Mouse (Mus musculus) B cell, adult 2 months (primary cell): Measurements from ENCODE around the gene Wwox.

Experiments
- DNase-seq, 2 experiments: peaks; one replicate each; pipeline ENCODE4 v3.0.0; 2022

Gene Wwox

DNA sequence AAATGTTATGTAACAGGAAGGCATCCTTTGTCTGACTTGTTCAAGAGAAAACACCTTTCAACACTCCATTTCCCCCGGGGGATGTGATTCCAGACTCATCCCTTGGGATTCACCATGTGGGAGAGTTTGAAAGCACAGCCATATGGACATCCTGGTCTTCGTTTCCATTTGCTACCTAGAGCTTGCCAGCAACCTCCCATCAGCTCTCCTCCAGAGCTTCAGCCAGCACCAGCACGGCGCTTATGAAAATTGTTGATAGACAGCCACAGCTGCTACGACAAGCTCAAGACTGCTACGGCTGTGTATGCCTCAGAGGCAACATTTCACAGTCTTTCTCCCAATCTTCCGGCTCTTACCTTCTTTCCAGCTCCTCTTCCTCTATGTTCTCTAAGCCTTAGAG lies 484.2 kb downstream of the Wwox start:
- DNase-seq, result no peak

DNA sequence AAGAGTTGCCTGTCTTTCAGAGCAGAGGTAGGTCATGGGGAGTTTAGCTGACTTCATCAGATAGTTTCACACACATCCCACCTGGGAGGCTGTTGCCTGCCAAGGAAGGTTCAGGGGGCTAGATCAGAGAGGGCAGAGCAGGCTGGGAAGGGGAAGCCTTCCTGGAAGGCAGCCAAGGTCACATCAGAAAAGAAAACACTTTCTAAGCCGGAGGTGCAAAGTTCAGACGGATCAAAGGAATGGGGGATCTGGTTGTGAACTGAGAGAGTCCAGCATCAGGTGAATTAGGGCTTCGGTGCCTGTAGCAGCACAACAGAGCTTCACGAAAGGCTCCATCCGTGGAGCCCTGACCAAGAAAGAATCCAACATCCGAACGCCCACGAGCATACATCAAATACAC lies 488.0 kb downstream of the Wwox start:
- no peak for DNase-seq

DNA sequence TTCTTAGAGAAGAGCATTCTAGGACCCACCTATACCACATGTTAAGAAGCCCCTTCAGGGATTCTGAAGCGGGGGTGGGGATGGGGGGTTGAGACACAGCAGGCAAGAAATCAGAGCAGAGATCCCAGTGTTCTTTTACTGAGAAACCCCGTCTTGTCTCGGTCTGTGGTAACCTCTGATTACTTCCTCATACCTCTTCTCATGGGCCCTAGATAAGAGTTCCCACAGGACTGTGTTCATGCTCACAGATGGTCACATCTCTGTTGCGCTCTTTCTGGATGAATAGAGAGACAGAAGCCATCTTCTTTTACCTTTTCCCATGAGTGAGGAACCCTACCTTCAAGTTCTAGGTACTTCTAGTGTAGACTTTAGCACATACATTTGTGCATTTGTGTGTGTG lies 488.5 kb downstream of the Wwox start:
- no peak for DNase-seq

DNA sequence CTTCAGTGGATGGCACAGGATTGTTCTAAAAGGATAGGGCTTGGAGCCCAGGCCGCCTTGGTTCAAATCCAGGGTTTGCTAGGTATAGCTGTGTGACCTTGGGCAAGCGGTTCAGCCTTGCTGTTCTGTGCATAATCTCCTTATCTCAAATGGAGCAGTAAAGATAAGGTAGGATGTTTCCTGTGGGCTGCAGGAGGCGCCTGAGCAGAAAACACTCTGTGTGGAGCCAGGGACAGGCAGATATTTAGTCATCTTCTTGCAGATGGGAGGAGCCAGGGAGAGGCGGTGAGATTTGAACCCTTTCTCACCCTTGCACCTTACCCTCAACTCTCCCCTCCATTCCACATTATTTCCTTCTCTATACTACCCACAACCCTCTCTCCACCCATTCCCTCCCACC lies 490.1 kb downstream of the Wwox start:
- DNase-seq, result no peak

DNA sequence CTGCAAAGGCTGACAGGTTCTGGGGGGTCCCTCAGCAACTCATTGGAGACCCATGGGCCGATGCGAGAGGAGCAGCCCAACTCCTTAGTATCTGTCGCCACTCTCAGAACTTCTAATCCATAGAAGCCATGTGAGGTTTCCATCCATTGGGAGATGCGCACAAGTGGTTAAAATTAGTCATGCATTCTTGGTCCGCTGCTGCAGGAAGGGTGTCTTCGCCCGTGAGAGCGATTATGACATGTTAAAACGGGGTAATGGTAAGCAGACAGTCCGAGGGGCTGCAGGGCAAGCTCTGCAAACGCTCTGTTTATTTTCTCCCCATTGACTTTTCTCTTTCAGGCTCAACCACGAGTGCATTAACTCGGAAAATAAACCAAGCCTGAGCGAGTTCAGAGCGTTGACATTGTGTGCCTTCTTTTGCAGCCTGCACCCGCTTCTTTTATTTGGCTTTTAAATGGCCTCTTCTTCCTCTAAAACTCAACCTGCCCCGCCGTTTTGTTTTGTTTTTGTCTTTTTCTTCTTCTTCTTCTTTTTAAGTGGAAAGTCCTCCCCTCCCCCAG lies 492.7 kb downstream of the Wwox start:
- no peak for DNase-seq

DNA sequence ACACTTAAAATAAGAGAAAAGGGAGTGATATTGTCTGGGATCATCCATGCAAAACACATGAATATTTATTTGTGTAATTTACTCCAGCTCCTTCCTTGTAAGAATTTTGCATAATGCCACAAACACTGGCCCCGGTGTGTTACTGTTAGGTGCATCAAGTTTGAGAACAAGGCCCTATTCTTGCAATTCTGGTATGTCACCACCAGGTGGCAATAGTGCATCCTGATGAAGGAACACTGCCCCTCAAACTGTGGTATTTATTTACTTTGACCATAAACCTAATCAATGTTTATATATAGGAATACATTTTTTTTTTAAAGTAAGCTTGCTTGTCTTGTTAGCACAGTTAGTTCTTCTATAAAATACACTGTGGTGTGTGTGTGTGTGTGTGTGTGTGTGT lies 493.8 kb downstream of the Wwox start:
- peak; percentile 37 to 47 for DNase-seq

DNA sequence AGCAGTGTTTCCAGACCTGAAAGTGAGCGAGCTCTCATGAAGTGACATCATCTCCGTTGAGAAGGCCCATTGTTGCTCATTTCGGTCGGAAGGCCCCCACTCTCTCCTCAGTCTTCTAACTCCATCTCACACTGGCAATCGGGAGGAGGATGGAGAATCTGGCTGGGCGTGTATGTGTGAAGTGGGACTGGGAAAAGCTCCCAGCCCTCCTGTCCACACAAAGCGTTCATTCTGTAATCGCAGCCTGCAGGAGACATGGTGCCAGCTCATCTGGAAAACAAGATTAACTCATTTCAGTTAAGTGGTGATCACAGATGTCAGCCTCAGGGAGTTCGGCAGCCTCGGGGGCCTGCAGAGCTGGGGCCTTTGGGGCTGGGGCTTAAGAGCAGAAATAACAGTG lies 497.4 kb downstream of the Wwox start:
- no peak for DNase-seq

DNA sequence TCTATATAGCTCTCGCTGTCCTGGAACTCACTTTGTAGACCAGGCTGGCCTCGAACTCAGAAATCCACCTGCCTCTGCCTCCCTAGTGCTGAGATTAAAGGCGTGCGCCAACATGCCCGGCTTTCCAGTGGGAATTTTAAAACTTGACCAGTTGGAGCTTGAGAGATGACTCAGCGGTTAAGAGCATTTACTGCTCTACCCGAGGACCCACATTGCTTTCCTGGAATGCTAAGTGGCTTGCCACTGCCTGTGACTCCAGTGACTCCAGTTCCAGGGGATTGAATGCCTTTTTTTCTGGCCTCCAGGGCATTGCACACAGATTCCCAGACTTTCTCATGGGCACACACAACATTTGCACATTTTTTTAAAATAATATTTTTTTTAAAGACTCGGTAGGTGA lies 499.9 kb downstream of the Wwox start:
- no peak for DNase-seq

DNA sequence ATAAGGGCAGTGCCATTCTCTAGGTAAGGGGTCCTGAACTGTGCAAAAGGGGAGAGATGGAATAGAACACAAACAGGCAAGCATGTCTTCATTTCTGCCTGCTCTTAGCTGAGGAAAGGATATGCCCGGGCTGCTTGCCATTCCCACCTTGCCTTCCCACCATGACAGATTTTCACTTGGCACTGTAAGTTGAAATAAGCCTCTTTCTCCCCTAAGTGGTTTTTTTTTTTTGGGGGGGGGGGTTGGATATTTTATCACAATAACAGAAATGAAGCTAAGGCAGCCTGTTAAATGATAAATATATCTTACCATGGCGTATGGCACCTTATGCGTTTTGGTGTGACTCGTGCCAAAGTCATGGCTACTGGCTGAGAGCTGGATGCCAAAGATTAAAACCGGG lies 501.6 kb downstream of the Wwox start:
- no peak for DNase-seq

DNA sequence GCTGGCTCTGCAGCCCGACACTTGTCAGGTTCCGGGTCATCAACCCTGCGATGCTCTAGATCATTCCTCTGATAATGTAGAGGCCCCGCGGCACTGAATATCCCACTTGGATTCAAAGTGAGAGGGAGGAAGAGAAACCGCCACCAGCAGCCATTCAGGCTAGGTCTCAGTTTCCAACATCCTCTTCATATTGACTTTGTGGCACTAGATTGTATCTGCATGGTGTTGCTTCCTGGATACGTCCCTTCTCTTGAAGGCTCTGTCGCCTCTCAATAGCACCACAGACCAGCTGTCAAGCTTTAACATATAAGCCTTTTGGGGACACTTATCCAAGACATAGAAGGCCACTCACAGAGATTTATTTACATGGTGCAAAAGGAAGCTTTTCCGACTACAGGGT lies 502.2 kb downstream of the Wwox start:
- DNase-seq, result no peak

DNA sequence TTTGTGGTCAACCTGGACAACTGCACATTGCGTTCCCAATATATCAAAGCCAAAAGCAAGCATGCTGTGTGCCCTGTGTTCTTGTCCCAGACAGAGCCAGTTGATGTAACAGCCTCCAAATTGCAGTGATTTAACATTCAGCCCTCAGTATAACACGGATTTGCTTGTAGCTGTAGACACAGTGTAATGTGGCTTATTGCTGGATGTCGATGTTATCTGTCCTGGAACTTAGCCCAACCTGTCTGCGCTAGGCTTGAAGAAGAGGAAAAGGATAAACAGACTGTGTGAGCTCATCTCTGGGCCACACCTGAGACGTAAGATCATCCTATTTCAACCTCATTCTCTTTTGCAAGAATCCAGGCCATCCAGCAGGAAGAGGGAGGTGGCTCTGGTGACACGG lies 508.5 kb downstream of the Wwox start:
- DNase-seq, result no peak

DNA sequence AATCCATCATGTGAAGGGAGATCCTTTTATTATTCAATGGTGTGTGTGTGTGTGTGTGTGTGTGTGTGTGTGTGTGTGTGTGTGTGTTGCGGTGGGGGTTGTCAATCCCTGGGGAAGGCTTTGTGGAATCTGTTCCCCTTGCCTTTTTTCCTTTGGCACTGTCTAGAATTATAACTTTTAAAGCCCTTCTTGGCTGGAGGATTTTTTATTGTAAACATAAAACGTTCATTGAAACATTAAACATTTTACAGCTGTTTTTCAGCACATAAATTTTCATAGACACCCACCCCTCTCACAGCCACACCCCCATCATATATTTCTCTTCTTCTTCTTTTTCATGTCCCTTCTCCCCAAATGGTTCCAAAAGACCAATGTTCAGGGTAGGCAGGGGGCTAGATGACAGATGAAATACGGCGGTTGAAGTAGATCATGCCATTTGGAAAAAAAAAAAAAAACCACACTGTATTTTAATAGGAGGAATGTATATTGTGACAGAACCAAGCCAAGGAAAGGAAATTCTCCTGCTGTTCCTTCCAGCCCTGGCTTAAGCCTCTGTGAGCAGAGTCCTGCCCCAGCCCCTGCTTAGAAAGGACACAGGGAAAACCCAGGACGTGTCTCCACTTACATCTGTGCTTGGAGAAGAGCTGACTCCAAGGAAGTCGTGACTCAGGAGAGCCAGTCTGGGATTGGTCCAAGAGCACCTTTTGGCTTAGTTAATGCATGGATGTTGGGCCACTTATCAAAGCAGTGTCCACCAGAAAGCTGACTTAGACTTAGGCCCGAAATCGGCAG lies 517.1 kb downstream of the Wwox start:
- no peak for DNase-seq

DNA sequence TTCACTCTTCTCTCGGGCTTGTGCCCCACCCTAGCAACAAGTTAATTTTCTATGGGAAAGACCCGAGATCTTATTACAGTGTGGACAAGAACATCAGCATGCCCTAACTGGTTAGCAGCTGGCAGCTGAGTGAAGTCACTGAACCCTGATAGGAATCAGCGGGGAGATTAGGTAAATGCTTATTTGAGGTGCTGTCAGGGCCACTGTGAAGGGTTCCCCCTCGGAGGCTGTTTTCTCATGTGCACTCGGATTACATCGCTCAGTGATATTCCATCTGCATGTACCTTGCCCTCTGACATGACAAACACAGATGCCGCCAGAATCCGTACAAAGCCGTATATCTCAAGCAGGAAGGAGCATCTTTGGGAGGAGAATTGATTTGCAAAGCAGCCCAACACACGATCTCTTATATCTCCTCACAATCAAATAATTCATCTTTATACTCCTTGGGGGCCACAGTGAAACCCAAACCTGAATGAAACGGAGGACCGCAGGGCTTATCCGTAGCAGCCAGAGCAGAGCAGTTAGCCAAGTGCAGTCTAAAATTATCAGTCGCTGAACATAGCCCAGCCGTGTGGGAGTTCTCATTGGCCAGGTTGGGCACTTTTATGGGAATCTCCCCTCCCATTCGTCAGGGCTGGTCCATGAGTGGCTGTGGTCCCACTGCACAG lies 519.1 kb downstream of the Wwox start:
- no peak for DNase-seq

DNA sequence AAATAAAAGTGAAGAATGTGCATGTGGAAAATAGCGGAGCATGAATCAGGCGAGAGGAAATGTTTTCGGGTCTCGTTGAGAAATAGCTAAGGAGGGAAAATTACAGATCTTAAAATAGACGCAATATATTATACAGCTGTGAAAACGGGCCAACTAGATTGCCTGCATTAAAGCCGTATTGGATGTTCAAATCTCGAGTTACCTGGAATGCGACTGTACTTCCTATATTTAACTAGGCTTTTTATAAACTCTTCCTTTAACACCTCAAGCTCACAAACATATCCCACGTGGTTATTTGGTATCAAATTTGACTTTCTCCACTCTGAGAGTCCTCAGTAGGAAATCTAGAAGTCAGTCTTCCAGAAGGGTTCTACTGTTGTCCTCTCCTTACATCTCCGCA lies 520.0 kb downstream of the Wwox start:
- no peak for DNase-seq

DNA sequence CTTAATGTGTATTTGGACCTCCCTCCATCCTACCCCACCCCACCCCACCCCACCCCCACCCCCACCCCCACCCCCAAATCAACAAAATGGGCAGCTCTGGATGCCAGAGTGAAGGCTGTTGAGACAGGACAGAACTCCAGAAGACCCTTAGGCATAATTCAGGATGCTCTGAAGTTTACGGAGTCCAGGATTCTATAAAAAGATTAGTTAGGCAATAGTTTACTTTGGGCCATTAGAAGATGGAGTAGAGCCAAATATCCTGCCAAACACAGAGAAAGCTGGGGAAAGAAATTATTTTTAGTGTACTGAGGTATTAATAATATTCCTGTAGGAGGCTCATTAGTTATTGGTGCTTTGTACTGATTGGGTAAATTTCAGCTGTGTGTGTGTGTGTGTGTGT lies 523.0 kb downstream of the Wwox start:
- no peak for DNase-seq

DNA sequence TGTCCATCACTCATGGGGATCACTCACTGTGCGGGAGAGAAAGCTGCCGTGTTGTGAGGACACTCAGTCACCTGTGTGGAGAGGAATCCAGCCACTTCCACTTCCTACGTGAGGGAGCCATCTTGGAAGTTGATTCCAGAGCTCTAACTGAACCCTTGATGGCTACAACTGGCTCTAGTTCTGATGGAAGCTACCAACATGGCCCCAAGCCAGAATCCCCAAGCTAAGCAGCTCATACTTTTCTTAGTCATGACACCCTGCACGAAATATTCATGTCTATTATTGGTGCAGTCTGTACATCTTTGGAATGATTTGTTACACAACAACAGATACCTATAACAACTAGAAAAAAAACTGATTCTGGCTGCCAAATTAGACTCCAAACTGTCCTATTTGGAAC lies 523.8 kb downstream of the Wwox start:
- DNase-seq, result no peak

DNA sequence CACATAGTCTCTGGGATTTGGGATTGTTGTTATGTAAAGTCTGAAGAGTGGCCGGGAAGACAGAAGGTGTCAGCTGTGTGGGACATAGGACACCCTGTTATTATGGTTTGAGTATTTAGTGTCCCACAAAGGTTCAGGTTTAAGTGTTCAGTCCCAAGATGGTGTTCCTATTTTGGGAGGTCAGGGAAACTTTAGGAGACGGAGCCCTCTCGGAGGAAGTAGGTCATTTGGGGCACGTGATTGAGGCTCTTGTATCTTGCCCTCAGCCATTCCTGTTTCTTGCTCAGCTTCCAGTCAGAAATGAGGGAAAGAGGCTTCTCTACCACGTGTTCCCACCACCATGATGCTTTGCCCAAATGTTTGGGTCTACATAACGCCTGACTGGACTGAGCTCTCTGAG lies 524.8 kb downstream of the Wwox start:
- DNase-seq, result no peak

DNA sequence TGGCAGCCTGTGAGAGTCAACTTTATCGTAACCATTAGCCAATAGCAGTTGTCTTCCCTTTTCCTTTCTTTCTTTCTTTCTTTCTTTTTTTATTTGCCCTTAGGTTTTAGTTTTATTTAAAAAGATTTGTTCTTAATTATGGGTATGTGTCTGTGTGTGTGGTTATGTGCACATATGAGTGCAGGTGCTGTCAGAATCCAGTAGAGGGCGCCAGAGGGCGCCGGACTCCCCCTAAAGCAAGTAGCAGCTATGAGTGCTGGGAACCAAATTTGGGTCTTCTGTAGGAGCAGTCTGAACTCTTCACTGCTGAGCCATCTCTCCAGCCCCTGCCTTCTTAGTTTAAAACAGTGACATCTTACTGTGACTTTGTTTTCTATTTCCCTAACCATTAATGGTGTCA lies 529.4 kb downstream of the Wwox start:
- DNase-seq, result no peak

DNA sequence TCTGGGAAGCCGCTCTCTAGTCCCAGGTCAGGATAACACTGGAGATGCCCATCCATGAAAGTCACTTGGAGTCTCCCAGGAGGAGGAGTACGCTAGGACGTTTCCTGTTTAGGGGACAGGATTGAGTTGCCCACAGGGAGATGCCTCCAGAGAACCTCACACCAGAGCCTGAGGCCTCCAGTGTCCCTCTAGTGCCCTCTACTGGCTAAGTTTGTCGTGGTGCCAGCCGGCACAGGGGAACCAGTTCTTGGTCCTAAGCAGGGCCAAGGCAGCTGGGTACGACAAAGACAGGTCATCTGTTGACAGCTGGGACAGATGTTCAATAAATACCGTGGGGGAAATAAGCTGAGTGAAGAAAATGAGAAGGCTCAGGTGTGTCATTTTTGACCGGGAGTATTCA lies 531.9 kb downstream of the Wwox start:
- DNase-seq, result peak; percentile 84 to 85

DNA sequence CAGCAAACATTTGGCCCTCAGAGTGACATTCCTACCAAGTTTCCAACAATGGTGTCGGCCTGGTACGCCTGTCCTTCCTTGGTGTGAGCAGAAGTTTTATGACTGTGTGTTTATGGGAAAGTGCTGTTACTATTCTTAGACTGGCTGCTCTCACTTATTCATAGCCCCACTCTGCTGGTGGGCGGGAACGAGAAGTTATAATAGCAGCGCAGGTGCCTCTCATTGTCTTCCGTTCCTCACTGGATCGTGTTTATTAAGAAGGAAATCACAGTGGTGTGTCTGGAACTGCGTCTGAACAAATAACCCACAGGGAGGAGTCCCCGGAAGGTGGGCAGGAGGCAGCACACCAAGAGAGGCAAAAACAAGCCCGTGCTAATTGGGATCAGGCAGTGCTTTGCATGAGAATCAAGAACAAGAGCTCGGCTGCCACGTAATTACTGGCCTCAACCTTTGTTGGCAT lies 533.6 kb downstream of the Wwox start:
- peak; percentile 29 to 30 for DNase-seq

DNA sequence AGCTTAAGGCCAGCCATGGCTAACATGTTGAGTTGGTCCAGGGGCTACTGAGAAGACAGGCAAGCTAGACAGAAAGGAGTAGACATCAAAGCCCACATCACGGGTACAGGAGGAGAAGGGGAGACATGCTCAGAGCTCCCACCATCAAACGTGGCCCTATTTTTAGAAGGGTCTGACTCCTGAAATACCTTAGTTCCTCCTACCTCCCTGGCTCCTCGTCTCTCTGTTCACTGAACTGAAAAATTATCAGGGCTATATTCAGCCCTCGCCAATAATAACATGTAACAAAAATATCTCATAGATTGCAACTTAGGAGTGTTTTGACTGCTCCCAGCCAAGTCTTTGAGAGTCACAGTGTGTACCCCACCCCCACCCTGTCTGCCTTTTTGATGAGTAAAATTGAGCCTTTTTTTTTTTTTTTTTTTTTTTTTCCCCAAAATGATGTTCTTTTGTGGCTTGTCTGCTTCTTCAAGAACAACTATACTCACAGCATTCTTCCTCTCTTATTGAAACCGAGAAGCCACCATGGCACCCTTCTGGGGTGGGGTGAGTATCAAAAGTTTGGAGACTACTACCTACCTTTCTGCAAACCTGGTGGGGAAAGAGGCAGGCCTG lies 535.0 kb downstream of the Wwox start:
- DNase-seq, result no peak

DNA sequence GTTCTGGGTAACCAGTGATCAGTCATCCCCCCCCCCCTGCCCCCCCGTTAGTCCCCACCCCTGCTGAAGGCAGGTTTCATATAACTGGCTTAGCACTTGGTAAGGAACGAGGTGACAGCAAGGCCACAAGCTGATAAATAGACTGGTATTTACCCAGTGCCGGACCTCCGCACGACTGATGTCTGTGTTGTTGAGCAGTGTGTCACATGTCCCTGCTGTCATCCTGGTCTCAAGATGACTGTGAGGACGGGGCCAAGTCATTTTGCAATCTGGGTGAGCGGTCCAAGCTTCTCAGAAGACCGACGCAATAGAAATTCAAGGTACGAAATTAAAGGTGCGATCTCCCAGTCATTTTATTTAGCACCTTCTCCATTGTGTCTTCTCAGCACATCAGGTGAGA lies 538.3 kb downstream of the Wwox start:
- DNase-seq, result no peak

DNA sequence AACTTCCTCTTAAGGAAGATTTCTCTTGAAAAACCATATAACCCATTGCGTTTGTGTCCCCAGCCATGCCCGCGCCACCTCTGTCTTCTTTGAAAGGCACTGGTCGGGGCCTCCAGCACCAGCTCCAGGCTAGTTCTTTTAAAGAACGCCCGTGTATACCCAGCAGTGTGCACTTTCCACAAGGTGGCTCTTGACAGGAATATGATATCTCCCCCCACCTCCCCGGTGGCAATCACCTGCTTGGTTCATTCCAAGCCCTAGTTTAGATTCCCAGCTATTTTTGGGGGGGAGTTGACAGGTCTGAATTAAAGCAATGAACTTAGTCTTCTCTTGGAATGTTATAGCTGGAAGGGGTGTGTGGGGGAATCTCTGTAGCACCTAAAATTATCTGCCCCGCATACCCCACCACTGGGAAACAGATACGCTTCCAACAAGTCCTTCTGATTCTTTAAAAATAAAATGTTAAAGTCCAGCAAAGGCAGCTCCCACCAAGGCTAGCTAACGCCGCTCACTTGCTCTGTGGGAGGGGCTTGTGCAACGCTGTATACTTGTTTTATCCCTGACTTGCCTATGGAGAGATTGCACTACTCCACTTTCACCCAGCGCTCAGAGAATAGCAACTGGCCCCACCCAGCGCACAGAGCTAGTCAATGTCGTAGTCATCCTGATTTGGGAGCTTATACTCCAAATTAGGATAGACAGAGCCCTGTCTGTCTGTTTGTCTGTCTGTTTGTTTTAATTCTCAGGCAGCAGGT lies 538.9 kb downstream of the Wwox start:
- DNase-seq, result no peak
